Mouse (Mus musculus): ENCODE measurements at regions not wholly inside any gene's neighbourhood (a gene's known extent, or its start where the extent isn't known, plus 50 kb on each side); places are given as distances from the start of the nearest gene placed in this dataset.

DNA sequence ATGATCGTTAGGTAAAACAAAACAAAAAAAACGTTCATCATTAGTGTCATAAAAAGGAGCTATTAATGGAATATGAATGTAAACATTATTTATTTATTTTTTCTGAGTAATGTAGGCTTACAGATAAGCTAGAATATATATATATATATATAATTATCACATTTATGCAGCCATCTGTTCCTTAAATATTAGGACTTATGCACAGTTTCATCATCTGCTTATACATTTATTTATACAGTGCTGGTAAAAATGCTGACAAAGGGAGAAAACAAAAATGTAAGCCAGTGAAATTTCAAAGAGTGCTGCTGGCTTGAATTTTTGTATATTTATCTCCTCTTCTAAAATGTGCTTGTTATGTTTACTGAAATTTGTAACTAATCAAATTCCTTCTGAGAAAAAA lies 4841.7 kb upstream of the Gm7489 start:
- intact Hi-C loops (cut with DNase I): no loop called here
- no peak for DNase-seq (ENCODE audit: extremely low spot score in 1 of 2, low spot score in 2 of 2)

DNA sequence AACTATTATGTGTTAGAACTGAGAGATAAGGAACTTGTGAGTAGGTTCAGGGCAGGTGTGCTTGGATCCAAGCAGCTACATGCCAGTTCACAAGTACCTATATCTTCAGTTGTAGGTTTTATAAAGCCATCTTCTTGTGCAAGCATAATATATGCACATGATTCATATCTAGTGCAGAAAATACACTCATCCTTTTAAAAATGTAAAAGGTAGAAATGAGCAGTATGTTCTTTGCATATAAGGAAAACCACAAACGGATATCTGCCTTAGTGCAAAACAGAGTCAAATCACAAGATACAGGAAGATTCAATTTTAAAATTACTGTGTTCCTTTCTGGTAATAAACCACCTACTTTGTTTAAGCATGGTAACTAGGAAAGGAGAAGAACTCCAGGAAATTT lies 4819.6 kb upstream of the Gm7489 start:
- DNase-seq (ENCODE audit: extremely low spot score in 1 of 2, low spot score in 2 of 2): no peak
- intact Hi-C loops (cut with DNase I): no loop called here

DNA sequence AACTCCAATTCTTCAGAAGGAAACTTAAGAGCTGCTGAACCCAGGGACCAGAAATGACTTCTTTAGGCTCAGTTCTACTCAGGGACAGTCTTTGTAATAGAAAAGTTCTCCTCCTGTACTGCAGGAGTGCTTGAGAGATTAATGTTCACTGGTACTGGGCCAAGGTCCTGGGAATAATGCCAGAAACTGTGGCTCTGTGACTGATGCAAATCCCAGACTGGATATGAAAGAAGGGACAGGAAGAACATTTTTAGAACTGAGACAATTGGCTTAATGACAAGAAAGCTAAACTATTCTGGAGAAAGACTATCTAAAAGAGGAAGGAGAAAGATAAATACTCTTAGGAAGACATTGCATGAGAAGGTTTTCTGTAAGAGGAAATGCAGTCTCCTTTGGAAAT lies 4818.8 kb upstream of the Gm7489 start:
- intact Hi-C loops (cut with DNase I): no loop called here

DNA sequence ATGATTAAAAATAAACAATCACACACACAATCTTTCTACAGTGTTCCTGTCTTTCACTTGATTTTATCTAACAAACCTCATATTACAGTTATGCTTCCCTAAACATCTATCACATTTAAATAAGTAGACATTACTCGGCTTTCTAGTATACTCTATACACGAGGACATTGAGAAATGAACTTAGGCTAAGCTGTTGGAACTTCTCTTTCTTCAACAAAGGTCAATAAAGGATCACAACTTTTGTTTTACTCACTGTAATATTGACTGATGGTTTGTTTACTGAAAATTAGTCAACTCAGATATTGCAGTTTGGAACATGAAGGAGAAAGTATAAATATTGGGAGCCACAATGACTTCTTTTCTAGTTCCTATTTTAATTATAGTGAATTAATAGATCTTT lies 4818.3 kb upstream of the Gm7489 start:
- DNase-seq (ENCODE audit: extremely low spot score in 1 of 2, low spot score in 2 of 2): no peak
- intact Hi-C loops (cut with DNase I): no loop called here

More for the DNA sequence above, 4818.8 kb upstream of the Gm7489 start:
- DNase-seq (ENCODE audit: extremely low spot score in 1 of 2, low spot score in 2 of 2): peak; percentile 27 to 59
